Mouse (Mus musculus): ENCODE results near the gene Irs1. TPM values are rescaled to one million over a fixed set of nuclear protein-coding genes. Genes with fewer than 3 reads are reported as not detected.

Gene Irs1
- polyA plus RNA-seq (2014; fragmentation: Nextera tagmentation; extraction: Ambion mirVana) = 3.9 and 4.0 TPM in 2 replicates

GRCm38 (mm10) chr1:82291151-82291797, at the start of gene Irs1:
TSS of gene Irs1 (minus strand) at chr1:82291416.
- DNase-seq (ENCODE audit: low spot score) = peak; percentile 88
- 1% methylated on average over 41 of the region's 60 CpGs for WGBS
- H3K4me3 ChIP-seq (ENCODE audit: low read depth, low read length) = peak within 1 kb of the TSS; percentile 75
- peak within 1 kb of the TSS; percentile 53 for H3K9ac ChIP-seq (ENCODE audit: low read length)
- H3K4me2 ChIP-seq (ENCODE audit: low read length) = peak within 1 kb of the TSS; percentile 86
- no peaks in the 10 kb centered on the region for H3K9me3 ChIP-seq (ENCODE audit: control insufficient read depth, low read length)
- 0 out of 2 replicates have a peak, but pooled peaks cover 2% of the 10 kb centered on the region for H3K27me3 ChIP-seq (replicated peaks; ENCODE audit: control insufficient read depth, insufficient read depth, low read length)
- peak within 1 kb of the TSS; percentile 89 for H3K27ac ChIP-seq (ENCODE audit: low read depth)
- ATAC-seq (replicated peaks; ENCODE audit: low FRiP score, low TSS enrichment, low read depth) = peak; percentile 90
- H3K4me1 ChIP-seq (replicated peaks; ENCODE audit: control insufficient read depth, insufficient read depth, low read length) = peaks cover 34% of the 10 kb centered on the region
- 0 out of 2 replicates have a peak, but pooled peaks cover 4% of the 10 kb centered on the region for H3K36me3 ChIP-seq (ENCODE audit: control insufficient read depth, insufficient read depth, low read length)

- Histone ChIP-seq H3K9ac (ENCODE audit: low read length) (no peak overlapping the region), H3K27ac (ENCODE audit: low read depth) (no peak overlapping the region), H3K9me3 (ENCODE audit: control insufficient read depth, low read length) (no peaks in the 10 kb centered on the region), H3K4me1 (replicated peaks; ENCODE audit: control insufficient read depth, insufficient read depth, low read length) (no peaks in the 10 kb centered on the region), H3K4me2 (ENCODE audit: low read length) (no peak overlapping the region), H3K27me3 (replicated peaks; ENCODE audit: control insufficient read depth, insufficient read depth, low read length) (no peaks in the 10 kb centered on the region), H3K4me3 (ENCODE audit: low read depth, low read length) (no peak overlapping the region), H3K36me3 (ENCODE audit: control insufficient read depth, insufficient read depth, low read length) (no peaks in the 10 kb centered on the region)
- ATAC-seq (replicated peaks; ENCODE audit: low FRiP score, low TSS enrichment, low read depth) = no peak
- no peak for DNase-seq (ENCODE audit: low spot score)
- 82% methylated on average over 3 of the region's 3 CpGs for WGBS
Measured at GRCm38 (mm10) chr1:82334506-82334905, 43.3 kb upstream of the Irs1 start.

GRCm38 (mm10) chr1:82329954-82330247, 38.7 kb upstream of the Irs1 start:
- Histone ChIP-seq H3K4me2 (ENCODE audit: low read length) (no peak overlapping the region), H3K27ac (ENCODE audit: low read depth) (no peak overlapping the region), H3K9ac (ENCODE audit: low read length) (no peak overlapping the region), H3K9me3 (ENCODE audit: control insufficient read depth, low read length) (no peaks in the 10 kb centered on the region), H3K36me3 (ENCODE audit: control insufficient read depth, insufficient read depth, low read length) (no peaks in the 10 kb centered on the region), H3K27me3 (replicated peaks; ENCODE audit: control insufficient read depth, insufficient read depth, low read length) (no peaks in the 10 kb centered on the region), H3K4me3 (ENCODE audit: low read depth, low read length) (no peak overlapping the region), H3K4me1 (replicated peaks; ENCODE audit: control insufficient read depth, insufficient read depth, low read length) (no peaks in the 10 kb centered on the region)
- ATAC-seq (replicated peaks; ENCODE audit: low FRiP score, low TSS enrichment, low read depth) (no peak), DNase-seq (ENCODE audit: low spot score) (no peak)

- no peak for ATAC-seq (replicated peaks; ENCODE audit: low FRiP score, low TSS enrichment, low read depth)
- no peaks in the 10 kb centered on the region for H3K9me3 ChIP-seq (ENCODE audit: control insufficient read depth, low read length)
Measured at GRCm38 (mm10) chr1:82329237-82329953, 38.2 kb upstream of the Irs1 start.

GRCm38 (mm10) chr1:82328033-82328775, 37.0 kb upstream of the Irs1 start:
- ATAC-seq (replicated peaks; ENCODE audit: low FRiP score, low TSS enrichment, low read depth) = no peak
- Histone ChIP-seq H3K36me3 (ENCODE audit: control insufficient read depth, insufficient read depth, low read length) (no peaks in the 10 kb centered on the region), H3K4me1 (replicated peaks; ENCODE audit: control insufficient read depth, insufficient read depth, low read length) (no peaks in the 10 kb centered on the region), H3K27ac (ENCODE audit: low read depth) (no peak overlapping the region), H3K27me3 (replicated peaks; ENCODE audit: control insufficient read depth, insufficient read depth, low read length) (no peaks in the 10 kb centered on the region), H3K9ac (ENCODE audit: low read length) (no peak overlapping the region), H3K9me3 (ENCODE audit: control insufficient read depth, low read length) (no peaks in the 10 kb centered on the region), H3K4me3 (ENCODE audit: low read depth, low read length) (no peak overlapping the region), H3K4me2 (ENCODE audit: low read length) (no peak overlapping the region)
- no peak for DNase-seq (ENCODE audit: low spot score)
- WGBS = 92% methylated on average over 7 of the region's 7 CpGs

More at GRCm38 (mm10) chr1:82329237-82329953, 38.2 kb upstream of the Irs1 start:
- Histone ChIP-seq H3K27ac (ENCODE audit: low read depth) (no peak overlapping the region), H3K36me3 (ENCODE audit: control insufficient read depth, insufficient read depth, low read length) (no peaks in the 10 kb centered on the region), H3K9ac (ENCODE audit: low read length) (no peak overlapping the region), H3K4me3 (ENCODE audit: low read depth, low read length) (no peak overlapping the region), H3K27me3 (replicated peaks; ENCODE audit: control insufficient read depth, insufficient read depth, low read length) (no peaks in the 10 kb centered on the region), H3K4me1 (replicated peaks; ENCODE audit: control insufficient read depth, insufficient read depth, low read length) (no peaks in the 10 kb centered on the region), H3K4me2 (ENCODE audit: low read length) (no peak overlapping the region)
- WGBS = 80% methylated on average over 4 of the region's 4 CpGs
- no peak for DNase-seq (ENCODE audit: low spot score)

- DNase-seq (ENCODE audit: low spot score) = no peak
- H3K27ac ChIP-seq (ENCODE audit: low read depth) = no peak overlapping the region
- WGBS = 69% methylated on average over 5 of the region's 5 CpGs
- ATAC-seq (replicated peaks; ENCODE audit: low FRiP score, low TSS enrichment, low read depth) = no peak
- no peaks in the 10 kb centered on the region for H3K9me3 ChIP-seq (ENCODE audit: control insufficient read depth, low read length)
- no peak overlapping the region for H3K9ac ChIP-seq (ENCODE audit: low read length)
- no peak overlapping the region for H3K4me3 ChIP-seq (ENCODE audit: low read depth, low read length)
- no peak overlapping the region for H3K4me2 ChIP-seq (ENCODE audit: low read length)
- no peaks in the 10 kb centered on the region for H3K27me3 ChIP-seq (replicated peaks; ENCODE audit: control insufficient read depth, insufficient read depth, low read length)
- no peaks in the 10 kb centered on the region for H3K4me1 ChIP-seq (replicated peaks; ENCODE audit: control insufficient read depth, insufficient read depth, low read length)
- no peaks in the 10 kb centered on the region for H3K36me3 ChIP-seq (ENCODE audit: control insufficient read depth, insufficient read depth, low read length)
Measured at GRCm38 (mm10) chr1:82326120-82326519, 34.9 kb upstream of the Irs1 start.

GRCm38 (mm10) chr1:82324131-82324785, 33.0 kb upstream of the Irs1 start:
- Histone ChIP-seq H3K4me1 (replicated peaks; ENCODE audit: control insufficient read depth, insufficient read depth, low read length) (no peaks in the 10 kb centered on the region), H3K4me3 (ENCODE audit: low read depth, low read length) (no peak overlapping the region), H3K9ac (ENCODE audit: low read length) (no peak overlapping the region), H3K27me3 (replicated peaks; ENCODE audit: control insufficient read depth, insufficient read depth, low read length) (no peaks in the 10 kb centered on the region), H3K9me3 (ENCODE audit: control insufficient read depth, low read length) (no peaks in the 10 kb centered on the region), H3K4me2 (ENCODE audit: low read length) (no peak overlapping the region), H3K27ac (ENCODE audit: low read depth) (no peak overlapping the region), H3K36me3 (ENCODE audit: control insufficient read depth, insufficient read depth, low read length) (no peaks in the 10 kb centered on the region)
- ATAC-seq (replicated peaks; ENCODE audit: low FRiP score, low TSS enrichment, low read depth) (no peak), DNase-seq (ENCODE audit: low spot score) (no peak)
- 17% methylated on average over 4 of the region's 4 CpGs for WGBS

- DNase-seq (ENCODE audit: low spot score) = no peak
- H3K4me3 ChIP-seq (ENCODE audit: low read depth, low read length) = no peak overlapping the region
- no peak overlapping the region for H3K4me2 ChIP-seq (ENCODE audit: low read length)
- WGBS = 79% methylated on average over 1 of the region's 1 CpGs
- no peak for ATAC-seq (replicated peaks; ENCODE audit: low FRiP score, low TSS enrichment, low read depth)
- no peaks in the 10 kb centered on the region for H3K9me3 ChIP-seq (ENCODE audit: control insufficient read depth, low read length)
- no peak overlapping the region for H3K9ac ChIP-seq (ENCODE audit: low read length)
- H3K27me3 ChIP-seq (replicated peaks; ENCODE audit: control insufficient read depth, insufficient read depth, low read length) = no peaks in the 10 kb centered on the region
- no peak overlapping the region for H3K27ac ChIP-seq (ENCODE audit: low read depth)
- no peaks in the 10 kb centered on the region for H3K36me3 ChIP-seq (ENCODE audit: control insufficient read depth, insufficient read depth, low read length)
- H3K4me1 ChIP-seq (replicated peaks; ENCODE audit: control insufficient read depth, insufficient read depth, low read length) = peaks cover 5% of the 10 kb centered on the region; the same call in 1 of the 2 replicates
Measured at GRCm38 (mm10) chr1:82321441-82321840, 30.2 kb upstream of the Irs1 start.
